Mouse (Mus musculus): ENCODE results near the gene Mcam. TPM values are rescaled to one million over a fixed set of nuclear protein-coding genes. Genes with fewer than 3 reads are reported as not detected.

The Mcam gene
- polyA plus RNA-seq, 1 experiment from 2014 or later = 92.9 TPM

DNA sequence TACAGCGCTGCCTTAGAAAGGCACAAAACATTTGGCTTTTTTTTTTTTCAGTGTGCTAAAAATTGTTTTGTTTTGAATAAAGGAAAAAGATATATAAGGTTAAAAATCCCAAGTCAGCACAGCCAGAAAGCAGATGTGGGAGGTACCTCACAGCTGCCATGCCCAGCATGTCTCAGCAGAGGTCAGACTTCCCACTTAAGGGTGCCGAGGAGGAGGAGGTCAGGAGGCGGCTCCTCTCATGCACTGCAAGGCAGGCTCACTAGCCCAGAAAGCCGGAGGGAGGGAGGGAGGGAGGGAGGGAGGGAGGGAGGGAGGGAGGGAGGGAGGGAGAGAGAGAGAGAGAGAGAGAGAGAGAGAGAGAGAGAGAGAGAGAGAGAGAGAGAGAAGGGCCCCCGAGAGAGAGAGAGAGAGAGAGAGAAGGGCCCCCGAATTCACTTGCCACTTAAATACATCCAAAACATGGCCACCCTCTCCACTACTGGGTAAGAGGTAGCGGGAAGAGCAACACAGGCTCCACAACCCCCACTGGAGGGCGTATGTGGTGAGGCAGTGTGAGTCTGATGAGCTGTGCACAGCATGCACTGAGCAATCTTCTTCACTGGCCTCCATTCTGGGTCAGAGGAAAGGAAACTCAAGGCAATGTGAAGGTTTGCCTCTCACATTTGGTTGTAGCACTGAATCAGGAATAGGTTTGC, 9.9 kb downstream of the Mcam start:
- Histone ChIP-seq H3K36me3 (peaks cover 35% of the 10 kb centered on the region), H3K4me1 (no peaks in the 10 kb centered on the region), H3K27me3 (no peaks in the 10 kb centered on the region), H3K9me3 (no peaks in the 10 kb centered on the region), H3K4me3 (no peak overlapping the region), H3K4me2 (no peak overlapping the region), H3K27ac (0 out of 2 replicates have a peak overlapping the region, but pooled peaks have one; percentile 6), H3K9ac (no peak overlapping the region)
- ATAC-seq (ENCODE audit: borderline replicate concordance, extremely low read depth, low FRiP score, low TSS enrichment) = no peak; the same call in 1 of the 2 replicates
- WGBS = 31% methylated on average over 7 of the region's 8 CpGs

DNA sequence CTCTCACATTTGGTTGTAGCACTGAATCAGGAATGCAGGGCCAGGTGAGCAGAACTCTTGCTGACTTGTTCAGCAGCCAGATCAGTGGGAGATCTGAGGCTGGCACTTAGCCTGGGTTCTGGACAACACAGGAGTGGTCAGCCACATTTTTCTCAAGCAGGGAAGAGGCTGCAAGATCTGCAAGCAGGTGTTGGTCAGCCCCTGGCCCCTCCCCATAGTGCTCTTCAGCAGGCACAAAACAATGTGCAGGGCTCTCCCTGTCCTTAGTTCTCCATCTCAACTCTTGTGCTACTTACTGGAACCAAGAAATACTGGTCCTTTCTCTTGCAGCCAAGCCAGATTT, 10.4 kb downstream of the Mcam start:
- Histone ChIP-seq H3K4me3 (no peak overlapping the region), H3K4me1 (no peaks in the 10 kb centered on the region), H3K27ac (0 out of 2 replicates have a peak overlapping the region, but pooled peaks have one; percentile 6), H3K27me3 (no peaks in the 10 kb centered on the region), H3K36me3 (peaks cover 35% of the 10 kb centered on the region), H3K9ac (no peak overlapping the region), H3K9me3 (no peaks in the 10 kb centered on the region), H3K4me2 (no peak overlapping the region)
- ATAC-seq (ENCODE audit: borderline replicate concordance, extremely low read depth, low FRiP score, low TSS enrichment) = no peak

DNA sequence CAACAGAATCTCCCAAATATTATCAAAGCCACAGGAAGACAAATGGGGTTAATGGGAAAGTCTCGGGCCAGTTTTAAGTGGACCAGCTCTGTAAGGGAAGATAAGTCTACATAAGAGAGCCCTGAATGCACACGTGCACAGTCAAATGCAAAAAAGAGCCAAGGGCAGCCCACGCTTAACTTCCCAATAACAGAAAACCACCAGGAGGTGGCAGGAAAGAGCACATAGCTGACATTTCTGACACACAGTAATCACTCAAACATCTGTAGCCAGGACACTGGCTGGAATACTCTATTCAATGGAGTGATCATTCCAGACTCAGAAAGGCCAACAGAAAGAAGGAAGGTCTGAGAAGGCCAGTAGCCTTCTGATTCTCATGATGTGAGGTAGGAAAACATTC, 13.0 kb downstream of the Mcam start:
- Histone ChIP-seq H3K9ac (no peak overlapping the region), H3K4me1 (no peaks in the 10 kb centered on the region), H3K27me3 (no peaks in the 10 kb centered on the region), H3K4me3 (no peak overlapping the region), H3K9me3 (no peaks in the 10 kb centered on the region), H3K4me2 (no peak overlapping the region), H3K36me3 (peaks cover 38% of the 10 kb centered on the region), H3K27ac (no peak overlapping the region)
- no peak for ATAC-seq (ENCODE audit: borderline replicate concordance, extremely low read depth, low FRiP score, low TSS enrichment)
- 46% methylated on average over 3 of the region's 3 CpGs for WGBS

DNA sequence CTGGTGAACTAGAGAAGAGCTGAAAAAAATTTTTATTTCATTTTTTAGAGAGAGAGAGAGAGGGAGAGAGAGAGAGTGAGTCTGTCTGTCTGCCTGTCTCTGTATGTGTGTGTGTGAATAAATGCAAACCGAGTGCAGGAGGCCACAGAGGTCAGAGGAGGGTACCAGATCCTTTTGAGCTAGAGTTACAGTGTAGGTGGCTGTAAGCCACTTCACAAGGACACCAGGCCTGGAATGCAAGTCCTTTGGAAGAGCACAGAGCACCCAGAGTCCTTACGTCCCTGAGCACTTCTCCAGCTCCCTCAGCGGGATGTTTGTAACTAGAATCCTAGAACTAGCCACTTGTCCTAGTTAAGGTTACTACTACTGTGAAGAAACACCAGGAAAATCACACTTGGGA, 25.6 kb downstream of the Mcam start:
- no peak for ATAC-seq (ENCODE audit: borderline replicate concordance, extremely low read depth, low FRiP score, low TSS enrichment)
- no peaks in the 10 kb centered on the region for H3K4me1 ChIP-seq
- H3K4me3 ChIP-seq = no peak overlapping the region
- H3K9ac ChIP-seq = no peak overlapping the region
- H3K36me3 ChIP-seq = peaks cover 69% of the 10 kb centered on the region
- H3K27ac ChIP-seq = no peak overlapping the region
- 86% methylated on average over 3 of the region's 3 CpGs for WGBS
- no peaks in the 10 kb centered on the region for H3K27me3 ChIP-seq
- no peak overlapping the region for H3K4me2 ChIP-seq
- H3K9me3 ChIP-seq = no peaks in the 10 kb centered on the region

DNA sequence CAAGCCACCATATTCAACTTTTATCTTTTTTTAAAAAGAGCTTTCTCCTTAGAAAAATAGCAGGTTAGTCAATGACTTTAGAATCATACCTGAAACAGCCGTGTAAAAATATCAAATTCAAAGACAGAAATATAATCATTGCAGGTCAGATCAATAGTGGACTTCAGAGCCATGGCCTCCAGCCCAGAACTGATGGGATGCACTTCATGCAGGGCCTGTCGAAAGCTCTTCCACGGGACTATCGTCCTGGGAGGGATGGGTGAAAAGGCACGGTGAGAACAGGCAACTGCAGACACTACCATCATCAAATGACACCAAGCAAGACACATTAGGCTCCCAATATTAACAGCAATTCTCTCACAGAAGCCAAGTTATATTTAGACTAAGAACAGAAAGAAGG, 34.7 kb downstream of the Mcam start:
- H3K4me3 ChIP-seq = no peak overlapping the region
- no peak overlapping the region for H3K9ac ChIP-seq
- 82% methylated on average over 5 of the region's 5 CpGs for WGBS
- no peaks in the 10 kb centered on the region for H3K9me3 ChIP-seq
- H3K4me1 ChIP-seq = no peaks in the 10 kb centered on the region
- peaks cover 53% of the 10 kb centered on the region for H3K36me3 ChIP-seq
- no peak overlapping the region for H3K4me2 ChIP-seq
- no peaks in the 10 kb centered on the region for H3K27me3 ChIP-seq
- ATAC-seq (ENCODE audit: borderline replicate concordance, extremely low read depth, low FRiP score, low TSS enrichment) = no peak
- H3K27ac ChIP-seq = no peak overlapping the region

DNA sequence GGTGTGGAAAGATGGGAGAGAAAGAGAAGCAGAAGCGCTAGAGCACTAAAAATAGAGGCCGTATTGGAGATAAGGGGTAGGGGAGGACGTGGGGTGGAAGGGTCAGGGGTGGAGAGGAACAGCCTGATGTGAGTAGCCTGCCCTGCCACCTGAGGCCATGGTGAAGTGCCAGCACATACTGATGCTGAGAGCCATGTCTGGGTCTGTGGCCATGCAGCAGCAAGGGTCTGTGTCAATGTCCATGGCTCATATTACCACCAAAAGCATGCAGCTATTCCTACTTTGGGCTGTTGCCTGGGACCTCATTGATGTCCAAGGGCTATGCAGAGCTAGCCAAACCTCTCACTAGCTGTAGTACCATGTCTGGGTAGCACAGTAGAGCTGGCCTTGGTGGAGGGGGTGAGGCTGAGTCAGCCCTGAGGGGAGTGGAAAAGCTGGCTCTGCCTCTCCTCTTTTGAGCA, 36.5 kb downstream of the Mcam start:
- no peak overlapping the region for H3K9ac ChIP-seq
- no peak overlapping the region for H3K4me2 ChIP-seq
- H3K9me3 ChIP-seq = no peaks in the 10 kb centered on the region
- no peak; the same call in 1 of the 2 replicates for ATAC-seq (ENCODE audit: borderline replicate concordance, extremely low read depth, low FRiP score, low TSS enrichment)
- H3K27me3 ChIP-seq = no peaks in the 10 kb centered on the region
- H3K4me1 ChIP-seq = no peaks in the 10 kb centered on the region
- no peak overlapping the region for H3K4me3 ChIP-seq
- peaks cover 38% of the 10 kb centered on the region for H3K36me3 ChIP-seq
- H3K27ac ChIP-seq = no peak overlapping the region
- 70% methylated on average over 3 of the region's 3 CpGs for WGBS

DNA sequence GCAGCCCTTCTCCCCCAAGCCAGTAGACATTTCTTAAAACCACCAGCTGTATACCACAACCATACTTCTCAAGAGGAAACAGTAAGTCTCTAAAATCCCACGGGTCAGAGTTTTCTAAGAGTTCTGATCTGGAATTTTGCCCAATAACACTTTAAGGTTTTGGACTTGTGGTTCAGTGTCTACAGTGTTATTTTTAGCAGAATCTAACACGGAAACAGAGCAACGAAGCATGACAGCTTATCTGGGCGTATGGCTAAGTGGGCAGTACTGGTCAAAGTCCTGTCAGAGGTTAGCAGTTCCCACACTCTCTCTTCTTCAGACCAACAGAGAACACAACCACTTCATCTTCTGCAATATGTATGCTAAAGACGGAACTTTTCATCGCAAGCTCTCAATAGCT, 41.3 kb downstream of the Mcam start:
- no peaks in the 10 kb centered on the region for H3K27me3 ChIP-seq
- H3K36me3 ChIP-seq = peaks cover 14% of the 10 kb centered on the region
- no peak overlapping the region for H3K9ac ChIP-seq
- WGBS = 58% methylated on average over 6 of the region's 6 CpGs
- no peak for ATAC-seq (ENCODE audit: borderline replicate concordance, extremely low read depth, low FRiP score, low TSS enrichment)
- no peak overlapping the region for H3K4me2 ChIP-seq
- H3K9me3 ChIP-seq = no peaks in the 10 kb centered on the region
- H3K4me3 ChIP-seq = no peak overlapping the region
- H3K4me1 ChIP-seq = no peaks in the 10 kb centered on the region
- no peak overlapping the region for H3K27ac ChIP-seq

DNA sequence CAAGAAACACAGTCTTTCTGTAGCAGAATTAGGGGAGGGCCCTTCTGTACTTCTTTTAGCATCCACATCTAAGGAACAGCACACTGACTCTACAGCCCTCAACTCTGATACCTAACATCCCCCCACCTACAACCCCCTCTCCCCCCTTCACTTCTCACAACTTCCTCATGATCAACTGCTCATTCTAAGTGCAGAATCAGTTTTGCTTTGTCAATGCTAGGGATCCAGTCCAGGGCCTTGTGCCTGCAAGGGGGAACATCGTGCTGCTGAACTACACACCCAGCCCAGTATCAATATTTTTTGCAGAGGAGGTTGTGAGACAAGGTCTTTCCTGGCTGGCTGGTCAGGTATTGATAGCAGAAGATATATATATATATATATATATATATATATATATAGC, 41.7 kb downstream of the Mcam start:
- 82% methylated on average over 1 of the region's 1 CpGs for WGBS
- Histone ChIP-seq H3K36me3 (peaks cover 14% of the 10 kb centered on the region), H3K27ac (no peak overlapping the region), H3K4me3 (no peak overlapping the region), H3K9me3 (no peaks in the 10 kb centered on the region), H3K9ac (no peak overlapping the region), H3K4me1 (no peaks in the 10 kb centered on the region), H3K27me3 (no peaks in the 10 kb centered on the region), H3K4me2 (no peak overlapping the region)
- no peak for ATAC-seq (ENCODE audit: borderline replicate concordance, extremely low read depth, low FRiP score, low TSS enrichment)

DNA sequence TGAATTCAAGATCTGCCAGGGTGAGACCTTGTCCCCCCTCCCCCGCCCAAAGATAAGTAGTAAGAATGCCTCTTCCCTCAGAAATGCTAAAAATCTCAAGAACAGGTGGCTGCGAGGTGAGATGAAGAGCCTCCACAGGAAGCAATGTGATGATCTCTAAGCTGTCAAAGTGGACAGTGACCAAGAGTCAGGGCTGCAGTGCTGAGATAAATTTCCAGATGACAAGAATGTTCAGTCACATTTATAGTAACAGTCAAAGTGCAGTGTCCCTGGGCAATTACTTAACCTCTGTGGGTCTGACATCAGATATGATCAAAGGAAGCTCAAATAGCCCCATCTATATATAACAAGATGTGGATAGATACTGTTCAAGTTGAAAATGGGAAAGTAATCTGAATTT, 43.1 kb downstream of the Mcam start:
- H3K4me1 ChIP-seq = no peaks in the 10 kb centered on the region
- ATAC-seq (ENCODE audit: borderline replicate concordance, extremely low read depth, low FRiP score, low TSS enrichment) = no peak
- H3K4me3 ChIP-seq = no peak overlapping the region
- WGBS = 68% methylated on average over 2 of the region's 2 CpGs
- no peaks in the 10 kb centered on the region for H3K27me3 ChIP-seq
- no peak overlapping the region for H3K9ac ChIP-seq
- no peak overlapping the region for H3K27ac ChIP-seq
- no peak overlapping the region for H3K4me2 ChIP-seq
- H3K9me3 ChIP-seq = no peaks in the 10 kb centered on the region
- H3K36me3 ChIP-seq = peaks cover 8% of the 10 kb centered on the region

DNA sequence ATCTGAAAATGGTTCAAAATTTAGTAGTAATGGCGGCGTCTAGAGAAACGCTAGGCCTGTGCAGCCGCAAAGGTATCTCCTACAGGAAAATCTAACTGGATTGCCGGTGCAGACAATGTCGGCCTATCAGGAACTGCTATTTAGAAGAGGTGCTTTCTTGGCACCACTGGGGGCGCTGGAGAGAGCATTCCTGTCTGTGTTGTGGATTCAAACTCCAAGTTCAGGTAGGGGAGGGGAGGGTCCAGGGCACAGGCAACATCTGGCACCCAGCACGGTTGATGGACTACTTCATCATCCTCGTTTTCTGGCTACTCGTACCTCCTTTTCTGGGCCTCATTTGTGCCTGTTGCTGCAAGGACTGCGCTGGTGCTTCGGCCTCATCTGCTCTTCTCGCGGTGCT, 44.1 kb downstream of the Mcam start:
- H3K4me1 ChIP-seq = no peaks in the 10 kb centered on the region
- 84% methylated on average over 14 of the region's 14 CpGs for WGBS
- H3K27me3 ChIP-seq = no peaks in the 10 kb centered on the region
- no peak overlapping the region for H3K9ac ChIP-seq
- no peak overlapping the region for H3K27ac ChIP-seq
- no peak overlapping the region for H3K4me2 ChIP-seq
- H3K4me3 ChIP-seq = no peak overlapping the region
- no peaks in the 10 kb centered on the region for H3K9me3 ChIP-seq
- no peaks in the 10 kb centered on the region for H3K36me3 ChIP-seq
- ATAC-seq (ENCODE audit: borderline replicate concordance, extremely low read depth, low FRiP score, low TSS enrichment) = no peak

DNA sequence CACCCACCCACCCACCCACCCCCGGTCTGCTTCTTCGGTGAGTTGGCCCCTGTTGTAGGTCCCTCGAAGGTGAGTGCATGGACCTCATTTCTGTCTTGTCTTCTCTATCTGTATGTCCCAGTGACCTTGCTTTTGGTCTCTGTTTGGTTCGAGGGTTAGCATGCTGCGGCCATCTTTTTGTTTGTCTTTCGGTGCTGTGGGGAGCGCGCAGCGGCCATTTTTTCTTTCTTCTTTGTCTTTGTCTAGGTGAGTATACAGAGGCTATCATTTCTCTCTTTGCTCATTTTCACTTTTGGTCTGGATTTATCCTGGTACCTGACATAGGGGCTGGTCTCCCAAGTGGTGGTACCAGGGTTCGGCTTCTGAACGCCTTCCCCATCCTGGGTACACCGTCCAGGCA, 44.5 kb downstream of the Mcam start:
- Histone ChIP-seq H3K4me3 (no peak overlapping the region), H3K4me2 (no peak overlapping the region), H3K27me3 (no peaks in the 10 kb centered on the region), H3K9me3 (no peaks in the 10 kb centered on the region), H3K36me3 (no peaks in the 10 kb centered on the region), H3K27ac (no peak overlapping the region), H3K9ac (no peak overlapping the region), H3K4me1 (no peaks in the 10 kb centered on the region)
- ATAC-seq (ENCODE audit: borderline replicate concordance, extremely low read depth, low FRiP score, low TSS enrichment) = no peak
- 96% methylated on average over 12 of the region's 12 CpGs for WGBS

DNA sequence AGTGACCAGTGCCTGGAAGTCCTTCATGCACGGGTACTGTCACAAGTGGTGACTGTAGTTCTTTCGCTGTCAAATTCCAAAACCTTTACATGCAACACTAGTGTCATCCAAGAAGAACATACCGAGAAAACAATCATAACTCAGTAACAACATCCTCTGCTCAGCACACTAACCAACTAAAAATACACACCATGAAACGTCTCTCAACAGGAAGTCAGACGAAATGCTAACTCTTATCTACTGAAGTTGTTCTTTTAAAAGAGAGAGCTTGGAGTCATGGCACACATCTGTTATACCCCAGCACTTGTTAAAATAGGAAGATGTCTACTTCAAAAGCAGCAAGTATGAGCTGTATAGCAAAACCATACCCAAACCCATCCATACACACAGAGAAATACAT, 47.3 kb downstream of the Mcam start:
- H3K4me1 ChIP-seq = no peaks in the 10 kb centered on the region
- no peak overlapping the region for H3K4me3 ChIP-seq
- no peaks in the 10 kb centered on the region for H3K36me3 ChIP-seq
- H3K27ac ChIP-seq = no peak overlapping the region
- no peak overlapping the region for H3K4me2 ChIP-seq
- no peak for ATAC-seq (ENCODE audit: borderline replicate concordance, extremely low read depth, low FRiP score, low TSS enrichment)
- no peaks in the 10 kb centered on the region for H3K27me3 ChIP-seq
- no peaks in the 10 kb centered on the region for H3K9me3 ChIP-seq
- no peak overlapping the region for H3K9ac ChIP-seq
- 59% methylated on average over 5 of the region's 5 CpGs for WGBS

DNA sequence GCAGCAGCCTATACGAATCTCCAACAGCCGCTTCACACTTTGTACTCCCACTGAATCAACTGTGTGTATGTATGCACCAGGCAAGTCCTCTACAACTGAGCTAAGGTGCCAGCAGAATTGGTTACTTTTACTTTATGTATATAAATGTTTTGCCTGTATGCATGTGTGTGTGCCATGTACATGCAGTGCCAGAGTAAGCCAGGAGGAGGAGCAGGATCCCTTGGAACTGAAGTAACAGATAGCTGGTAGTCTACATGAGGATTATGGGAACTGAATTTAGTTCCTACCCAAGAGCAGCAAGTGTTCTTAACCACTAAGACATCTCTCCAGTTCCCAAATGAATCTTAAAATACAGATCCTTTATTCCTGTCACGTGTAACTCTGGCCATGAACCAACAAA, 48.0 kb downstream of the Mcam start:
- no peak for ATAC-seq (ENCODE audit: borderline replicate concordance, extremely low read depth, low FRiP score, low TSS enrichment)
- no peak overlapping the region for H3K9ac ChIP-seq
- no peaks in the 10 kb centered on the region for H3K4me1 ChIP-seq
- no peaks in the 10 kb centered on the region for H3K9me3 ChIP-seq
- H3K4me3 ChIP-seq = no peak overlapping the region
- H3K4me2 ChIP-seq = no peak overlapping the region
- H3K36me3 ChIP-seq = no peaks in the 10 kb centered on the region
- H3K27me3 ChIP-seq = no peaks in the 10 kb centered on the region
- H3K27ac ChIP-seq = no peak overlapping the region
- WGBS = 93% methylated on average over 3 of the region's 3 CpGs

Measured in lung, embryonic 15.5 days (tissue).